ENCODE assay signal across 11 mouse cellular contexts in the genomic region with DNA sequence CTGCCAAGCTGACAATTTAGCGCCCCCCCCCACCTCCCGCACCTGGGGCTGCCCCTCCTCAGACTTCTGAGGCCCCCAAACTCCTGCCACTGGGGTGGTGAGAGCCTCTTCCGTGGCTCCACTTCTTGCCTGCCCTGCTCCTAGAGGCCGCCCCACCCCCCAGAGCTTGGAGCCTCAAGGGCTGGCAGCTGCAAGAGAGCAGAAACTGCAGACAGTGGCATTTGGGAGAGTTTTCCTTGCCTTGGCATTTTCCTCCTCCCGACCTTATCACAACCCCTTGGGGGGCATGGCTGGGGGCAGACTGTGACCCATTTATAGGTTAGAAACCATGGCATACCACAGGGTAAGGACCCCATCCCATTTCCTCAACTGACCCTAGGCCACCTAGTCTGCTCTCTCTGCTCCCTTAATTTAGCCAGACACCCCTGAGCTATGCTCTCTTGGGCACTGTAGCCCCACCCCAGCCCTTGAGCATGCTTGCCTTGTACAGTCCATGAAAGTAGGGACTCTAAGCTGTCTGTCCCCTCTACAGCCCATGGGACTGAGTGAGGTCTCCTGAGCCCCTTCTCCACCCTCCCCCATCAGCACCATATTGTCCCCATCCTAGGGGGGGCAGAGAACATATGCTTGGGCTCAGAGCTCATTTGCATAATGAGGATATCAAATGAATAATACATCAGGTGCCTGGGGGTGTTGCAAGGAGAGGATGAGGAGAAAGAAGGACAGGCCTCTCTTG. TPM values are rescaled to one million over a fixed set of nuclear protein-coding genes. Genes with fewer than 3 reads are reported as not detected.
A peak's percentile ranks its signal among the peaks of the same experiment; 100 is the strongest.
DNase-seq lines count a peak whose midpoint lies in the region; ATAC-seq lines count a peak whose summit lies in the region.
"Had no signal": no experiment of that assay in that cellular context is flagged by ENCODE, and none has a peak within 500 bp of the region (broad histone marks: within the 10 kb centered on the region; RNA-seq: fewer than 3 reads in every experiment).

No protein-coding gene starts in this region.

- DNase-seq in cerebellum, adult 9-11 months, result peak; percentile 58
- DNase-seq in cerebellum, adult 9-10 months, result no peak
- DNase-seq in thymus, postnatal 4 days, result peak; percentile 12
- DNase-seq in thymus, postnatal 14 days, result no peak
- DNase-seq in left cerebral cortex, postnatal 14 days (ENCODE audit: low spot score in 2 of 2), result no peak
- DNase-seq in MN1 (ENCODE audit: low spot score), result no peak
- DNase-seq: gastrocnemius, postnatal 36 days had no signal

- ATAC-seq in hindbrain, embryonic 13.5 days (ENCODE audit: low FRiP score), result peak; percentile 13; the same call in 1 of the 2 replicates
- no peak for ATAC-seq in CD4-positive, CD25-positive, alpha-beta regulatory T cell, adult 4 months

- peaks cover 98% of the 10 kb centered on the region for H3K4me1 ChIP-seq in hindbrain, embryonic 13.5 days (replicated peaks)

- H3K27me3 ChIP-seq in hindbrain, embryonic 13.5 days, result peaks cover 5% of the 10 kb centered on the region; the same call in 1 of the 2 replicates

- no peaks in the 10 kb centered on the region for H3K9me3 ChIP-seq in hindbrain, embryonic 13.5 days

- H3K27ac ChIP-seq in hindbrain, embryonic 13.5 days, result peak overlapping the region; percentile 88
- H3K27ac ChIP-seq: stomach, postnatal 0 days had no signal

- peak overlapping the region; percentile 6 for H3K9ac ChIP-seq in hindbrain, embryonic 13.5 days

- intact Hi-C loops in left cerebral cortex, postnatal 14 days (cut with DNase I), result no loop called here

- H3K4me3 ChIP-seq in hindbrain, embryonic 13.5 days, result no peak overlapping the region

- H3K4me2 ChIP-seq in hindbrain, embryonic 13.5 days, result no peak overlapping the region
- H3K4me2 ChIP-seq: liver, embryonic 11.5 days had no signal

- 58% methylated on average over 5 of the region's 5 CpGs for WGBS in hindbrain, embryonic 13.5 days

- H3K36me3 ChIP-seq in hindbrain, embryonic 13.5 days, result no peaks in the 10 kb centered on the region

RNA-seq across cellular contexts. Expression of a gene that starts 29.2 kb away (rescaled TPM):
- 7.6 and 8.3 TPM in 2 replicates for polyA plus RNA-seq in hindbrain, embryonic 13.5 days (2015; fragmentation: Nextera tagmentation; extraction: Ambion mirVana)
- under 1 TPM; 0.52 to 0.73 TPM for polyA plus RNA-seq in CD4-positive, CD25-positive, alpha-beta regulatory T cell, adult 4 months (2017; shearing (Covaris generic))
- total RNA-seq in left cerebral cortex, postnatal 14 days (2021), result 10 to 100 TPM; 28.1 to 34.6 TPM

Comparison
In these comparisons a context has a peak if more than half of its experiments do, and no peak if none do; other contexts are left out.
1. DNase-seq: peak in cerebellum, adult 9-11 months (single experiment) and thymus, postnatal 4 days (single experiment); none in cerebellum, adult 9-10 months (single experiment), thymus, postnatal 14 days (single experiment), left cerebral cortex, postnatal 14 days (0 of 2) and MN1 (single experiment).